Mouse (Mus musculus) mesoderm, embryonic 11.5 days (tissue): ENCODE measurements around the gene Cdkl1.
A peak's percentile ranks its signal among the peaks of the same experiment; 100 is the strongest.

Source experiments
- DNase-seq: peaks from one replicate; pipeline ENCODE4 v3.0.0-alpha.2; 2012; ENCODE audit warnings: low read depth, low spot score

Cdkl1 gene

DNA sequence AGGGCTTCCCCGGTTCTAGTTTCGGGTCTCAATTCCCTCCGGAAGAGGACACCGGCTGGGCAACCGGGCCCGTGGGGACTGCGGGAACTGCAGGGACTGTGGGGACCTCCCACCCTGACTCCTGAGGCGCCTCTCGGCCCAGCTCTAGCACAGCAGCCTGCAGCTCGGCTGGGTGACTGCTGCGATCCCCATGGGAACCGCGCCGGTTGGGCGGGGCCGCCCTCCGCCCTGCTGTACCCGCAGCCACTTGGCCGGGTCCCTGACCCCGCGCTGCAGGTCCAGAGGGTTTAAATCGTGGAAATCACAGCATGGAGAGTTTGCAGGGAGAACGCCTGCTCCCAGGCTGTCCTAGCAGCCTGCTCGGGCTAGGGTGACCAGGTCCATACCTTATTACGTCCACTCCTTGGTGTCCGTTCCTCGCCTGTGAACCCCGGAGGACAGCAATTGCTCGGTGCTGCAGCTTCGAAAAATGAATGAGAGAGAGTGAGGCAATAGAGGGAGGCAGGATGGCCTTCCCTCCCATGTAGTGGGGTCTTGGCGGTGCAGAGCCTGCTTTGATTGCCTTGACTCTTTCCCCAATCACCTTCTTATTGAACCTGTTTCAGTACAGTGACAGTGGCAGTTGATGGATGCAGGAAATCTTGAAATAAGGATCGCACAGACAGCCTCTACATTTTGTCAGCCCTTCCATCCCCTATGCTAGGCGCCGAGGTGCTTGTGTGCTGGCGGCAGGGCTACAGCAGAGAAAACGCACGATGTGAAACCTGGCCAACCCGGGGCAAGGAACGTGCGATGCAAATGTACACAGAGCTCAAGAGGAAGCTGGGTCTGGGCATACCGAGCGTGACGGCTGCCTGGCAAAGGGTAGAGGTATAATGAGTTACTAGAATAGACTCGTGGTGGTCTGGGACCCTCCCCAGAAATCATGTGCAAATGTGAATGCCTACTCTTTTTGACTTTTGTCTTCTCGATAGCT is at the start of gene Cdkl1:
Gene Cdkl1 (minus strand): TSS at position 738 of the 976 bp plus-strand sequence.
- peak; percentile 73 for DNase-seq

GRCm38 (mm10) chr12:69838376-69838775 is 47.3 kb upstream of the Cdkl1 start:
- no peak for DNase-seq

DNA sequence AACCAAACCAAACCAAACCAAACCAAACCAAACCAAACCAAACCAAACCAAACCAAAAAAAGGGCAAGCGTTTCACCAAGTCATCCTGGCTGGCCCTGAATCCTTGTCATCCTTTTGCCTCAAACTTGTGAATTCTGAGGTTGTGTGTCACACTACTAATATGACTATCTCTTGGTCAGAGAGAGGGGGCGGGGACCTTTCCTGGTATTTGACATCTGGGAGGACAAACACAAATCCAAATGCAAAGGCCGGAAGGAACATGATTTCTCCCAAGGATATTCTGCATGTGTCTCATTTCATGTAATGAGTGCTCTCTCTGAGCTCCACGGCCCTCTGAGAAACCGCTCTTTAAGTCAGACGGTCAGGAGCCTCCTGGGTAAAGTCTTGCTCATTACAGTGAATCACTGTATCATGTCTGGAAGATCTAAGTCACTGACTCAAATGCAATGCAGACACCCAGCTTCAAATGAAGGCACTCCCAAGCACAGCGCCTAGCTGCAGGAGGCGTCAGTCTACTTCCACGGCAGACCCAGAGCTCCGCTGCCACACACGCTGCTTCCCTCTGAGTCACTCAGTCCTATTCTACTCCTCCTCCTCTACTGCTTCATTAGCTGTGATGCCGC is 43.0 kb upstream of the Cdkl1 start:
- DNase-seq = no peak

DNA sequence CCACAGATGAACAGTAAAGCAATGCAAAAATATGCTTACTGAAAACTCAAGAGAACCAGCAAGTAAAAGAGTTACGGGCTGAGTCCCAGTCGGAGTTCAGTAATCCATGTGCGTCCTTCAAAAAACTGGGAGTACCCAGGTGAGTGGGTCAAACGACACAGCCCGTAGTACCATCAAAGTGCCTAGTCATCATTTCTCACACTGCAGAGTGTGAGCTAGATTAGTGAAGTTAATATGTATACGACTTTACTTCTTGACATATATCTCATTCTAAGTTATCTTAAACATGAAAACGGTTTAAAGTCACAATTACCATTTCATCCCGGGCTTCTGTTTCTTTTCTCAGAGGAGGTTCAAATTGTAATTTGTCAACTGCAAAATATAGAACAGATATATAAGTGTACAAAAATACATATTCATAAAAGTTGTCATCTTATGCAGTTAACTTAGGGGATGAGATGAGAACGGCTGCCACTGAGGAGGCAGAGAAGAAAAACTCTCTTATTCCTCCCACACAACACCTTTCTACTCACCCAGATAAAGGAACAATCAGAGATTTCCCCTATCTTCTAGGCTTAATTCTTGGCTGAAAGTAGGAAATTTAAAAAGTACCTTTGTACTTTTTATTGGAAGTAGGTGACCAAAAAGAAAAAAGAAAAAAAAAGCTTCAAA is 40.3 kb upstream of the Cdkl1 start:
- no peak for DNase-seq

- DNase-seq = no peak
Observed at GRCm38 (mm10) chr12:69828214-69828613, 37.1 kb upstream of the Cdkl1 start.

DNA sequence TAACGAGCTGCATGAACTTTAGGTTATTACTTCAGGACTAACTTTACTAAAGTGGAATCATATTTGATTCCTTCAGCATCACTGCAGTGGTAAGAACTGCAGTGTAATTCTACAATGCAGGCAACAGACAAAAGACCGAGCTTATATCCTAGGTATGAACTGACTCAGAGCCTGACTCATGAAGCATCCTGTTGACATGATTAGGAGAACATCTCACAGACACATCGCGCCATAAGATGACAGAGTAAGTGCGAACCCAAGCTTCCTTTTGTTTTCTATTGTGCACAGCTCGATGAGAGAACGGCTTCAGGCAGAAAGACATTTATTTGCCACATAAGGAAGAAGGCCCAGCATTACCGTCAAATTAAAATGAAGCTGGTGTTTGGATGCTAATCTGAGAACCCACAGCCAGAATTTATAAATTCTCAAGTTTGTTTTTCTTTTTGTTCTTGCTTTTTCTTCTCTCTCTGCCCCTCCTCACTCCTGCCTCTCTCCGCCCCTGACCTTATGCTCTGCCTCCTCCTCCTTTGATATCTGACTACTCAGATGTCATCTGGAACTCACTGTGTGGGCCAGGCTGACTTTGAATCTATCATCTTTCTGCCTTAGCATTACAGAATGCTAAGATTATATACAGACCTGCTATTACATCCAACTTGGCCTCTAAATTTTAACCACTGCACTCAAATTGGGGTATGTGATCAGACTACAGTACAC is 34.0 kb upstream of the Cdkl1 start:
- DNase-seq = no peak

DNA sequence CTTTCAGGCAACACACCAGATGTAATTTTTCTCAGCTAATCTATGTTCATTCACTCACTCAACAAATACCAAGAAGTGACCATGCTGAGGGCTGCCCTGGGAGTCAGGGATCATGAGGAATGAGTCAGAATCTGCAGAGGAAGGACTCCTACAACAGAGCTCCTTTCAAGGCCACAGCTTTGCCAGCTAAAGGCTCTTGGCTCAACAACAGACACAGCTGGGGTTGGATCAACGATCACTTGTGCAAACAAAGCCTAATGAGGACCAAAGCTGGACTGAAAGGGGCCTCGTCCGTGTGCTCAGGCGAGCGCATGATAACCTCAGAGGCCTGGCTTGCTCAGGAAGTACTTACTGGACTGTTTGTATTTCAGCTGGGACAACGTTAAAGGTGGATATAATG is 23.2 kb upstream of the Cdkl1 start:
- DNase-seq = peak; percentile 49

DNA sequence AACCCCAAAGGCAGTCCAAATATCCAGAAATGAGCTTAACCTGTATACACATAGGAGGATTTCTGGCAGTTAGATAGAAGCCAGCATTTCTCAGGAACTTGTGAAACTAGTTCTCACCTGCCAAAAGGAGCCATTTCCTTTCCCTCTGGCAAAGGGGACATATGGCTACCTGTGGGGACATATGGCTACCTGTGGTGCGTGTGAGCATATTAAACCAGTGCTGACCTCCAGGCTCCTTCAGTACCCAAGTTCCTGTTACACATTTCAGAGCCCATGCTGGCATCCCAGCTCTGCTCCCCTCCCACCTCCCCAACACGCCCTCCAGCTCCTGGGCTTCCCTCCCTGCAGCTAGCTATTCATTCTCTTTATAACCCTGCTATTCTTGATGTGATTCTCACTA is 22.5 kb upstream of the Cdkl1 start:
- DNase-seq = no peak

GRCm38 (mm10) chr12:69812986-69813385 is 21.9 kb upstream of the Cdkl1 start:
- DNase-seq = no peak

DNA sequence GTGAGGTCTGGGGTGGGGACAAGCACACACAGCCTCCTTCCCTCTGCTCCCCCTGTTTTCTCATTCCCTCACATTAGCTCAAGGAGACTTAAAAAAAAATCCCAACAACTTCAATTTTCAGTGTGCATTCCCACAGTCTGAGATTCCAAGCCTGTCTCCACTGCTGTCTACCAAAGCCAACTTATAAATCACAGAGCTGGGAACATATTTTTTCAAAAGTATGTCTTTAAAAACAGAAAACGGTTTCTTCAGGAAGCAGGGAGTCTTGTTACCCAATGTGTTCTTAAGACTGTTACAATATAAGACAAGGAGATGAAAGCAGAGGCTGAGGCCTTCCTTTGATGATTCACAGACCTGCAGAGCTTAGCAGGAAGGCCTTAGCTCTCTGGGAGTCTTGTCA is 20.9 kb upstream of the Cdkl1 start:
- no peak for DNase-seq

DNA sequence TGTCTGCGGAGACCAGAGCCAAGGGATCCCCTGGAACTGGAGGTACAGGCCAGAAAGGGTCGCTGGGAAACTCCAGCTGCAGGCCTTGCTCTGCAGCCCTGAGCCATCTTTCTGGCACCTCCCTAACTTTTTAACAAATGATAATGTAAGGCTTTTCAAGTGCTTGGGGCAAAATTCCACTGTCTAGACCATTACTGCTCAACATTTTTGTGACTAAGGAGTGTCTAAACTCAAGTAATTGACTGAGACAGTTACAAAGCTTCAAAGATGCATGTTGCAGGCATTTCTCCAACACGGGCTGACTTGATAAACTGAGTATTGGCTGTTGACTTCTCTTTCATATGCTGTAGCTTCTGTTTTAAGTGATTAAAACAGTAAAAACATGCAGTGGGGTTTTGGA is 18.4 kb upstream of the Cdkl1 start:
- no peak for DNase-seq

DNA sequence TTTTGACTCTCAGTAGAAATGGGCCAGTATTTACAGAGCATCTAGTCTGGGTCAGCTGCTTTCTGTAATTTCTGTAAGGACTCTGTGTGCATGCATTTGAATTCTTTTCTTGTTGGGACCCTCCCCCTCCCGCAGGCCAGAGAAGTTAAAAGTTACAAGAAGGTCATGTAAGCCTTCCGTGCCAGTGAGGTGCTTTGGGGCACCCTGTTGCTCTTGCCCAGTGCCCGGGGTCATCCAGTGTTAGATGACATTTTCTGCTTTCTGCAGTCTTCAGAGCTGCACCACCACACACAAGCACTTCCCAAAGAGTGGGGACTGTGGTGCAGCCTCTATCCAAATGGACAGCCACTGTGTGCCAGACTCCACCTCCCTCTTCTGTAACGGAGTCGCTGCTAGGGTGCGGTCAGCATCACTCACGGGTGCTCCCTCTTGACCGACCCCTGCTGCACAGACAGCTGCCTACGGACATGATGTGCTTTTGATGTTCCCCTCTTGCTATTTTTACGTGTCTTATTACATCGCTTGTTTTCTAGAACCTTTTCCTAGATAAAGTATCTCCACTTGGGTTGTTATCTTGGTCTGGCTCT is 16.4 kb upstream of the Cdkl1 start:
- DNase-seq = no peak

DNA sequence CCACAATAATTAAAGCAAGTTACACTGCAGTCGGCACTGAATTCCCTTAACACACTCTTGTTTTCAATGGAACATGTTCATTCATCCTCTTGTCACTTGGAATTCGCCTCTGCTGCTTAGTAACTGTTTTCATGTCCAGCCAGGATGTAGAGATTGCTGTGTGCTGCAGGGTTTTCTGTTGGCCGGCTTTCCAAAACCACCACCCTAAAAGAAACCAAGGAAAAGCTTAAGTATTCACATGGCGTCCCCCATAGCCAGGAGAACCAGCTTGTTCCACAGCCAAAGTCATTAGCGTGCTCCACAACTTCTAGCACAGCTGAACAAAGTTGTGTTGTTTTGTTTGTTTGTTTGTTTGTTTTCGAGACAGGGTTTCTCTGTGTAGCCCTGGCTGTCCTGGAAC is 14.1 kb upstream of the Cdkl1 start:
- DNase-seq = no peak

DNA sequence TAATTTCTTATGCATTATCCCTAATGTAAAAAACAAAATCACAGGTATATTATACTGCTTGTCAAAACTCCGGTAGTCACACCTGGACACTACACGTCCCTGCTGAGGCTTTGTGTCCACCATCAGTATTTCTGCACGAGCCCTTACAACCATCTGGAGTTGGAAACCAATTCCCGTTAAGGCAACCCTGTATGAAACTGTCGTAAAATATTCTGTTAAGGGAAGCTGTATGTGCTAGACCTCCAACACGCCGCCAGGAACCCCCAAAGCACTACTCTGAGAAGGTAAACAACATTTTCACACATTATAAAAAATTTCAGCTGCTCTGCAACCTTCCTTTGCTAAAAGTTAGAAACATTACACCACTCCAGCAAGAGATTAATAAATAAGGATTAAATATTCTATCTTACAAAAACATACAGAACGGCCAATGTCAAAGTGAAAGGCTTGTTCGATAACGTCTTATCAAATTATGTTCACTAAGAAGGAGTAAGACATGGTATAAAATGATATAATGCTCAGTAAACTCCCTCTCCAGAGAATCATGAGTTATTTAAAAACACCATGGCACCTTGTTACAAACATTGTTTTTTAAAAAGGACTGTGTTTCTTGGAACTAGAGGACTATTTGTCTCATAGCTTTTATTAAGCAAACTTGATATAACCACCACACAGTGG is 13.5 kb upstream of the Cdkl1 start:
- DNase-seq = no peak

- DNase-seq = no peak
Observed at GRCm38 (mm10) chr12:69803196-69803595, 12.1 kb upstream of the Cdkl1 start.

DNA sequence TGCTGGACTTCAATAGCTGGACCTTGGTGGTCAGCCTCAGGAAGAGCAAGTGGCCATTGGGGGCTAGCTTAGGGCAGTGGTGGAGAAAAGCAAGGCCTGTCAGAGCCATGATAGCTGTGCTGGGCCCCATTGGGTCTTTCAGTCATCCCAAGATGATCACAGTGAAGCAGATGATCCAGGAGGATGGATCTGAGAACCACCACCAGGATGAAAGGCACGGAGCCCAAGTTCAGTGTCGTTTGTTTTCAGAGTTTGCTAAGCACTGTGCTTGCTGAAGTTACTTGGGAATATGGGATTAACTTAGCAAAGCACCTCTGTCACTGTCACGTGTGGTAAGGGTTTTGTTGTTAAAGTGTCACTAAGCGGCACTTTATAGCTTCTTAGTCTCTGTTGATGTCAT is 9.5 kb upstream of the Cdkl1 start:
- no peak for DNase-seq

DNA sequence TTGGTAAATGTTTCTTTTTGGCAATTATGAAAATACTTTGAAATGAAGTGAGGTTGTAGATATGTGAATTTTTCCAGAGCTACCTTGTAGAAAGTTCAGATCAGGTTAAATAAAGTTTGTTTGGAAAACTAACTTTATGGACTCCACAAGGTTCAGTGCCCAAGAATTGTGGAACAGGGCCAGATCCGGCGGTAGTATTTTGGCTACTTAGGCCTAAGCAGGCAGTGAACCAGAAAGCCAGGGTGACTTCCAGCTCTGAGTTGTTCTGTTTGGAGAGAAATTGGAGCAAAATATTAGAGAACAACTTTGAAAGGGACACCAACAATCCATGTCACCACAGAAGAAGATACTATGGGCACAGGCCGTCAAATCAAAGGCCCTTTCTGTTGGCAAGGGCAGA is 5.2 kb upstream of the Cdkl1 start:
- DNase-seq = no peak

GRCm38 (mm10) chr12:69789766-69790529 is 1.1 kb downstream of the Cdkl1 start:
- no peak for DNase-seq

GRCm38 (mm10) chr12:69788380-69788779 is 2.7 kb downstream of the Cdkl1 start:
- DNase-seq = no peak

GRCm38 (mm10) chr12:69785471-69785870 is 5.6 kb downstream of the Cdkl1 start:
- DNase-seq = no peak
